In the genomic region with DNA sequence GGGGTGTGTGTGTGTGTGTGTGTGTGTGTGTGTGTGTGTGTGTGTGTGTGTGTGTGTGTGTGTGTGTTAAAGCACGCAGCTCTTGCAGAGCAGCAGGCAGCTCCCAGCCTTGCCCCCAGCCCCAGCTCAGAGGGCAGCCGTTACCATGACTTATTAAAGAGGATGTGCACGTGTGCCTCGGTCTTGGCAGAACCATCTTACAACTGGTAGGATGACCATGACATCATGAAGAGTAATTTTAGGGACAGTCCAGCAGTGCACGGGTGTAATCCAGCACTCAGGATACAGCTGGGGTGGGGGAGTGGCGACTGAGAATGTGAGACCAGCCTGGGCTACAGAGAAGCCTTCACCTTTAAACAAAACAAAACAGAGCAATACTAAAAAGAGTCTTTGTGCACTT, we compare ENCODE assay signal across 19 mouse cellular contexts. TPM values are rescaled to one million over a fixed set of nuclear protein-coding genes. Genes with fewer than 3 reads are reported as not detected.
"Had no signal": no experiment of that assay in that cellular context is flagged by ENCODE, and none has a peak within 500 bp of the region (broad histone marks: within the 10 kb centered on the region; RNA-seq: fewer than 3 reads in every experiment).

No protein-coding gene starts in this region.

- H3K27ac ChIP-seq: kidney, postnatal 0 days; layer of hippocampus, adult 2 months; limb, embryonic 12.5 days; liver, embryonic 13.5 days; lung, embryonic 15.5 days; macrophage had no signal

- H3K4me3 ChIP-seq: layer of hippocampus, adult 2 months; limb, embryonic 12.5 days; liver, embryonic 13.5 days; lung, embryonic 15.5 days; megakaryocyte, embryonic 14.5 days had no signal

- H3K9me3 ChIP-seq: limb, embryonic 12.5 days; liver, embryonic 13.5 days; lung, embryonic 15.5 days; megakaryocyte, embryonic 14.5 days had no signal

- H3K27me3 ChIP-seq: limb, embryonic 12.5 days; liver, embryonic 13.5 days; lung, embryonic 15.5 days had no signal

- H3K4me1 ChIP-seq: limb, embryonic 12.5 days; lung, embryonic 15.5 days had no signal

- DNase-seq: kidney, adult 8-10 months; kidney, postnatal 36 days; liver; liver, embryonic 13.5 days; liver, postnatal 0 days; lung, postnatal 14 days; right cerebral cortex, postnatal 14 days; thymus, postnatal 4 days had no signal

- H3K36me3 ChIP-seq: limb, embryonic 12.5 days; liver, embryonic 13.5 days; lung, embryonic 15.5 days had no signal

- H3K9ac ChIP-seq: limb, embryonic 12.5 days; liver, embryonic 13.5 days; liver, postnatal 0 days; lung, embryonic 15.5 days had no signal

- H3K4me2 ChIP-seq: limb, embryonic 12.5 days; liver, embryonic 13.5 days; lung, embryonic 15.5 days; midbrain, embryonic 11.5 days had no signal

- ATAC-seq: liver, postnatal 0 days had no signal

RNA-seq across cellular contexts. Expression of gene Rnf186, which starts 38.3 kb away (rescaled TPM):
- total RNA-seq: layer of hippocampus, adult 2 months; layer of hippocampus, postnatal 10 days; left cerebral cortex, postnatal 36 days; midbrain, postnatal 0 days had no signal
- polyA plus RNA-seq: limb, embryonic 12.5 days; macrophage; midbrain, embryonic 11.5 days; midbrain, postnatal 0 days; neural tube, embryonic 11.5 days had no signal
